ENCODE assay signal across 26 mouse cellular contexts in the genomic region with DNA sequence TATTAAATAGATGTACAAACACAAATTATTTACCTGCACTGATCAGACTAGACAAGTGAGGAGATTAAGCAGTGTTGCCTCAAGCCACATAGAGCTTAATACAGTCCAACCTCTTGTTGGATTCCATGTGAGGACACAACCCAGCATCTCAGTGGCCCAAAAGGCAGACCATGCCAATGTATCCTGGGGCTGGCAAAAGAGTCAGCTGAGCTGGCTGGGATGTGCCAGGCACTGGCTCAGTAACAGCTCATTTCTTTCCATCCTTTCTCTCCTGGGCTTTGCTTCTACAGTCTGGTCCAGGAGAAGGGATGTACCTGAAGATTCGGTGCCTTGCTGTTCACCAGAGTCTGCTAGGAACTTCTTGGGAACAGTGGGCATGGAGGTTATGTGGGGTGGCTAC.
DNase-seq lines count a peak whose midpoint lies in the region; ATAC-seq and TF ChIP-seq lines count a peak whose summit lies in the region.
"Had no signal": no experiment of that assay in that cellular context is flagged by ENCODE, and none has a peak within 500 bp of the region (broad histone marks: within the 10 kb centered on the region; RNA-seq: fewer than 3 reads in every experiment).

No protein-coding gene starts in this region.

- no peak for DNase-seq in forebrain, postnatal 0 days
- DNase-seq in brain, adult 2 months (ENCODE audit: low read depth, low spot score), result peak; percentile 75
- DNase-seq in cerebellum, adult 2 months, result peak; percentile 66 to 83
- peak; percentile 54 to 82 for DNase-seq in cerebellum, postnatal 14 days
- no peak for DNase-seq in thymus, postnatal 14 days
- no peak for DNase-seq in liver
- DNase-seq: adrenal gland, adult 8-10 months; gastrocnemius, postnatal 10 days; heart, postnatal 4 days; kidney, adult 9 months; kidney, postnatal 10 days; lung, adult 2 months; lung, postnatal 14 days; right cerebral cortex, adult 18-20 months; spleen, adult 18-20 months; thymus, postnatal 4 days had no signal

- WGBS in forebrain, embryonic 16.5 days, result 91% methylated on average over 1 of the region's 1 CpGs
- 68% methylated on average over 1 of the region's 1 CpGs for WGBS in forebrain, postnatal 0 days
- 22% methylated on average over 1 of the region's 1 CpGs for WGBS in cerebellum, adult 2 months

- H3K27ac ChIP-seq in forebrain, embryonic 16.5 days (ENCODE audit: low read length), result no peak overlapping the region
- H3K27ac ChIP-seq in forebrain, postnatal 0 days (ENCODE audit: low read depth, low read length), result no peak overlapping the region
- peak overlapping the region; percentile 17; the same call in 1 of the 2 replicates for H3K27ac ChIP-seq in cerebellum, adult 2 months (ENCODE audit: insufficient read depth, low read length)
- H3K27ac ChIP-seq: heart, embryonic 10.5 days; hindbrain, embryonic 14.5 days; limb, embryonic 10.5 days; limb, embryonic 15.5 days; liver, embryonic 14.5 days; neural tube, embryonic 12.5 days had no signal

- no peaks in the 10 kb centered on the region for H3K9me3 ChIP-seq in forebrain, embryonic 16.5 days (ENCODE audit: control insufficient read depth, low read length)
- no peaks in the 10 kb centered on the region for H3K9me3 ChIP-seq in forebrain, postnatal 0 days (ENCODE audit: low read length)
- H3K9me3 ChIP-seq: heart, embryonic 10.5 days; limb, embryonic 10.5 days; limb, embryonic 15.5 days; neural tube, embryonic 12.5 days had no signal

- TF ChIP-seq POLR2A in cerebellum, adult 2 months (IDR thresholded peaks at IDR 0.05; ENCODE audit: borderline replicate concordance, insufficient read depth, low read length), result no peak

- no peak overlapping the region for H3K9ac ChIP-seq in forebrain, embryonic 16.5 days (replicated peaks; ENCODE audit: low read depth, low read length)
- H3K9ac ChIP-seq in forebrain, postnatal 0 days, result no peak overlapping the region
- H3K9ac ChIP-seq: hindbrain, embryonic 14.5 days; limb, embryonic 15.5 days; liver, embryonic 14.5 days; neural tube, embryonic 12.5 days had no signal

- ATAC-seq in forebrain, embryonic 16.5 days, result 0 out of 2 replicates have a peak, but pooled peaks have one; percentile 13
- ATAC-seq in forebrain, postnatal 0 days, result no peak
- ATAC-seq: intestine, postnatal 0 days had no signal

- H3K4me2 ChIP-seq in forebrain, embryonic 16.5 days (ENCODE audit: low read length), result no peak overlapping the region
- no peak overlapping the region for H3K4me2 ChIP-seq in forebrain, postnatal 0 days (ENCODE audit: low read depth)
- H3K4me2 ChIP-seq: hindbrain, embryonic 14.5 days; limb, embryonic 15.5 days; neural tube, embryonic 12.5 days had no signal

- peaks cover 9% of the 10 kb centered on the region for H3K4me1 ChIP-seq in forebrain, embryonic 16.5 days (replicated peaks; ENCODE audit: control insufficient read depth, insufficient read depth, low read length)
- H3K4me1 ChIP-seq in forebrain, postnatal 0 days (ENCODE audit: insufficient read depth), result no peaks in the 10 kb centered on the region
- peaks cover 17% of the 10 kb centered on the region for H3K4me1 ChIP-seq in cerebellum, adult 2 months (ENCODE audit: control insufficient read depth, insufficient read depth, low read length)
- H3K4me1 ChIP-seq: heart, embryonic 10.5 days; limb, embryonic 10.5 days; limb, embryonic 15.5 days; neural tube, embryonic 12.5 days had no signal

- no peaks in the 10 kb centered on the region for H3K36me3 ChIP-seq in forebrain, embryonic 16.5 days (ENCODE audit: control insufficient read depth, insufficient read depth)
- peaks cover 4% of the 10 kb centered on the region; the same call in 1 of the 2 replicates for H3K36me3 ChIP-seq in forebrain, postnatal 0 days (ENCODE audit: insufficient read depth)
- H3K36me3 ChIP-seq: G1E; heart, embryonic 10.5 days; limb, embryonic 10.5 days; limb, embryonic 15.5 days; neural tube, embryonic 12.5 days had no signal

- H3K4me3 ChIP-seq in forebrain, embryonic 16.5 days (replicated peaks; ENCODE audit: low read length), result no peak overlapping the region
- no peak overlapping the region for H3K4me3 ChIP-seq in forebrain, postnatal 0 days (ENCODE audit: low read depth, low read length)
- H3K4me3 ChIP-seq in cerebellum, adult 2 months (replicated peaks; ENCODE audit: insufficient read depth, low read depth, low read length), result no peak overlapping the region
- H3K4me3 ChIP-seq: erythroblast, embryonic 14.5 days; heart, embryonic 10.5 days; limb, embryonic 10.5 days; limb, embryonic 15.5 days; neural tube, embryonic 12.5 days had no signal

- H3K27me3 ChIP-seq in forebrain, embryonic 16.5 days (replicated peaks; ENCODE audit: control insufficient read depth, insufficient read depth, low read length), result no peaks in the 10 kb centered on the region
- no peaks in the 10 kb centered on the region for H3K27me3 ChIP-seq in forebrain, postnatal 0 days (ENCODE audit: insufficient read depth, low read length)
- no peaks in the 10 kb centered on the region for H3K27me3 ChIP-seq in cerebellum, adult 2 months (ENCODE audit: control insufficient read depth, insufficient read depth, low read length)
- H3K27me3 ChIP-seq: limb, embryonic 15.5 days; neural tube, embryonic 12.5 days had no signal

- no peak for TF ChIP-seq CTCF in forebrain, postnatal 0 days (IDR thresholded peaks at IDR 0.05; ENCODE audit: low read depth)
- no peak for TF ChIP-seq CTCF in cerebellum, adult 2 months (IDR thresholded peaks at IDR 0.05; ENCODE audit: borderline replicate concordance, insufficient read depth, low read depth, low read length)

Comparison
In these comparisons a context has a peak if more than half of its experiments do, and no peak if none do; other contexts are left out.
1. DNase-seq: peak in brain, adult 2 months (single experiment), cerebellum, adult 2 months (2 of 2) and cerebellum, postnatal 14 days (2 of 2); none in forebrain, postnatal 0 days (single experiment), thymus, postnatal 14 days (single experiment) and liver (single experiment).